Mouse (Mus musculus) megakaryocyte, embryonic 14.5 days (primary cell): ENCODE measurements around the gene Eif2ak3. TPM values are rescaled to one million over a fixed set of nuclear protein-coding genes. Genes with fewer than 3 reads are reported as not detected.

Source experiments
- H3K27me3 ChIP-seq: replicated peaks from 2 replicates; pipeline ENCODE3; 2012; ENCODE audit warnings: inconsistent platforms
- H3K36me3 ChIP-seq: replicated peaks from 2 replicates; pipeline ENCODE3; 2012; ENCODE audit warnings: low read length, inconsistent platforms, mixed read lengths
- H3K4me1 ChIP-seq: 2 replicates; pipeline ENCODE4 v1.6.1; 2012; ENCODE audit warnings: inconsistent platforms
- H3K4me3 ChIP-seq: replicated peaks from 2 replicates; pipeline ENCODE3; 2012; ENCODE audit warnings: moderate library complexity, mild to moderate bottlenecking, inconsistent platforms
- H3K9me3 ChIP-seq: 2 replicates; pipeline ENCODE4 v1.6.1; 2012; ENCODE audit warnings: inconsistent platforms
- FLI1 ChIP-seq: IDR thresholded peaks from 2 replicates; pipeline ENCODE4 v1.6.1; 2012; ENCODE audit warnings: low read length, inconsistent platforms, mixed read lengths
- GATA1 ChIP-seq: IDR thresholded peaks from 3 replicates; pipeline ENCODE4 v1.6.1; 2012; ENCODE audit warnings: mixed read lengths, low read length, inconsistent platforms, borderline replicate concordance
- polyA plus RNA-seq: library from polyadenylated mRNA; stranded (reverse); fragments of >175 nt; gene quantifications from 2 replicates; pipeline ENCODE4 v1.2.3, GENCODE M21; 2012; ENCODE audit warnings: low replicate concordance; ENCODE audit not compliant: insufficient read depth

The Eif2ak3 gene
- polyA plus RNA-seq, 1 experiment: 2.2 TPM

GRCm38 (mm10) chr6:70931801-70932200 is 87.5 kb downstream of the Eif2ak3 start:
- Histone ChIP-seq H3K36me3 (no peaks in the 10 kb centered on the region), H3K9me3 (no peaks in the 10 kb centered on the region), H3K4me3 (no peak overlapping the region), H3K27me3 (peaks cover 15% of the 10 kb centered on the region), H3K4me1 (no peaks in the 10 kb centered on the region)
- TF ChIP-seq GATA1: no peak
- TF ChIP-seq FLI1: no peak

GRCm38 (mm10) chr6:70953274-70953673 is 109.0 kb downstream of the Eif2ak3 start:
- Histone ChIP-seq H3K4me3 (no peak overlapping the region), H3K36me3 (no peaks in the 10 kb centered on the region), H3K9me3 (no peaks in the 10 kb centered on the region), H3K27me3 (peaks cover 68% of the 10 kb centered on the region), H3K4me1 (peaks cover 13% of the 10 kb centered on the region)
- TF ChIP-seq FLI1: no peak
- no peak for TF ChIP-seq GATA1

DNA sequence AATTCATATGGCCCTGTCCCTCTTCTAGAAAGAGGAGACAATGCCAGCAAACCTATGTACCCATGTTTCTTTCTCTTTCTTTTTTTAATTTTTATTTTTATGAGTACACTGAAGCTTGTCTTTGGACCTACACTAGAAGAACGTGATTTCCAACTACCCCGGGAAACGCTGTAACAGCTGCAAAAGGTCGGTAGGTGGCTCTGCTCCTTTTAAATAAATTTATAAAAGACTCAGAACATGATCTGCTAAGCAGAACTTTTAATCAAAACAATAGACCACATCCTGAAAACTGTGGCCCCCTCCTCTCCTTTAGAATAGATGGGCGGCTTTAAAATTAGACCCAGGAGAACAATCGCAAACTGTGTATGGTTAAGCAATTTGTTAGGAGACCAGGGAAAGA is 109.7 kb downstream of the Eif2ak3 start:
- no peaks in the 10 kb centered on the region for H3K9me3 ChIP-seq
- H3K27me3 ChIP-seq: peaks cover 70% of the 10 kb centered on the region
- H3K4me3 ChIP-seq: no peak overlapping the region
- no peaks in the 10 kb centered on the region for H3K36me3 ChIP-seq
- no peak for TF ChIP-seq FLI1
- no peak for TF ChIP-seq GATA1
- peaks cover 13% of the 10 kb centered on the region for H3K4me1 ChIP-seq

Other genes with a start within 250 kb of the Eif2ak3 start
- 7.0 and 25.9 TPM in 2 replicates for gene Rpia, start 52.3 kb upstream of the Eif2ak3 start, polyA plus RNA-seq
- not detected in 2 replicates for gene Tex37, start 74.4 kb downstream of the Eif2ak3 start, polyA plus RNA-seq
- not detected in 2 replicates for gene Foxi3, start 112.0 kb downstream of the Eif2ak3 start, polyA plus RNA-seq